Mouse (Mus musculus) lung, adult 2 months (tissue): ENCODE measurements around the gene Saa3.

ENCODE experiments used
- CTCF ChIP-seq: fragments of 200-500 bp; IDR thresholded peaks from 2 replicates; pipeline ENCODE4 v1.5.1; 2011; ENCODE audit warnings: mild to moderate bottlenecking, low read length, control low read depth; ENCODE audit not compliant: insufficient read depth
- POLR2A ChIP-seq: fragments of 200-500 bp; IDR thresholded peaks from 2 replicates; pipeline ENCODE4 v1.6.1; 2011; ENCODE audit warnings: low read depth, mild to moderate bottlenecking, control low read depth, low read length, borderline replicate concordance; ENCODE audit errors: extremely low read depth

DNA sequence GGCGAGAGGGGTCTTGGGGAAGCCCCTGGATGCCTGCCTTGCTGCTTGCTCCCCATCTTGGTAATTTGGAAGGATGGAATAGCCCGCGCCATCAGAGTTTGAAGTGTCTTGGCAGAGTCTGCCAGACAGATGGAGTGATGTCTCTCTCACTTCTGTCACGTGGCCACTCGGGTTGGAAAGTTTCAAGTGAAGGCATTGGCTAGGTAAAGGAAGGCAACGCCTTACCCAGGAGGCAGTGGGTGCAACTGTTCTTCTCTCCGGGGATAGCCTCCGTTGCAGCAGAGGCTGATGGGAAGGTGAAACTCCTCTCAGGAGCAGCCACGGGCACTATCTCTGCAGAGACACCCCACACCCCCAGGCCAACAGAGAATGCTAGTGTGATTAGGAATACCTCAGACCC lies 5.0 kb upstream of the Saa3 start:
- TF ChIP-seq CTCF, result no peak
- no peak for TF ChIP-seq POLR2A
